Mouse (Mus musculus): ENCODE results near the gene Katnal1. TPM values are rescaled to one million over a fixed set of nuclear protein-coding genes. Genes with fewer than 3 reads are reported as not detected.

Katnal1 gene
- 1.0 and 1.2 TPM in 2 replicates for polyA plus RNA-seq (2012)

GRCm38 (mm10) chr5:148929116-148929449, at the start of gene Katnal1:
TSS of gene Katnal1 (minus strand) at chr5:148929320.
- H3K4me3 ChIP-seq (replicated peaks): peak within 1 kb of the TSS; percentile 87
- H3K36me3 ChIP-seq (ENCODE audit: control insufficient read depth): peaks cover 44% of the 10 kb centered on the region
- peaks cover 83% of the 10 kb centered on the region for H3K4me1 ChIP-seq (ENCODE audit: control insufficient read depth)
- no peaks in the 10 kb centered on the region for H3K27me3 ChIP-seq (ENCODE audit: control insufficient read depth)
- no peak for TF ChIP-seq GATA1 (IDR thresholded peaks at IDR 0.05; ENCODE audit: low read length)
- no peak for TF ChIP-seq TAL1 (IDR thresholded peaks at IDR 0.05; ENCODE audit: low read length)
- H3K9me3 ChIP-seq (ENCODE audit: control insufficient read depth, low read length): peaks cover 23% of the 10 kb centered on the region

DNA sequence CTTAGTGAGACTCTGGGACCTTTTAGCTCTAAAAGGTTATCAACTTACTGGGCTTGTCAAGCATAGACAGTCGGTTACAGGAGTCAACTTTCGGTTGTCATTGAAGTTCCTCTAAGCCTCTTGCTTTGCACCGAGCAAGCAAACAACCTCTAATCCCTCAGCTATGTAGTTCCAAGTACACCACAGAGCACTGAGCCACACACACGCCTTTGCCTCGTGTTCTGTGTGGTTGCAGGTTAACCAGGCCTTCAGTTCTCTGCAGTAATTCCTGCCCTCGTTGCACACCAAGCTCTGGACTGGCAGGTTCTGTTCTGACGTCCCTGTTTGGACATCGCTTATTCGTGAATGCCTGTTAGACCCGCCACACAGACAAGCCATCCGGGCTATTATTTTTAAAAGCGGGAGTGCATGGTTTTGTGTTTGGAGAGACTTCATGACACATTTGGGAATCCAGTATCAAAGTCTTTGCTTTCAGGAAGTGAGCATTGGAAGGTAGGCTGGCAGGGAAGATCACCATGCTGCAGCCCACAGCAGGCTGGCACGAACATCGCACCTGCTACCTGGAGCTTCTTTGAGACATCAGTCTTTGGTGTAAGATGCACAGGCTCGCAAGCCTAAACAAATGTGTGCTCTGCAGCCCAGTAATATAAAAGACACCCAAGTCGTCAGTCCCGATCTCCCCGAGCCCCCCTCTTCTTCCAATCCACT, 49.5 kb upstream of the Katnal1 start:
- no peaks in the 10 kb centered on the region for H3K36me3 ChIP-seq (ENCODE audit: control insufficient read depth)
- no peaks in the 10 kb centered on the region for H3K27me3 ChIP-seq (ENCODE audit: control insufficient read depth)
- peaks cover 23% of the 10 kb centered on the region for H3K4me1 ChIP-seq (ENCODE audit: control insufficient read depth)
- no peak for TF ChIP-seq TAL1 (IDR thresholded peaks at IDR 0.05; ENCODE audit: low read length)
- TF ChIP-seq GATA1 (IDR thresholded peaks at IDR 0.05; ENCODE audit: low read length): no peak
- peaks cover 7% of the 10 kb centered on the region for H3K9me3 ChIP-seq (ENCODE audit: control insufficient read depth, low read length)
- H3K4me3 ChIP-seq (replicated peaks): no peak overlapping the region

DNA sequence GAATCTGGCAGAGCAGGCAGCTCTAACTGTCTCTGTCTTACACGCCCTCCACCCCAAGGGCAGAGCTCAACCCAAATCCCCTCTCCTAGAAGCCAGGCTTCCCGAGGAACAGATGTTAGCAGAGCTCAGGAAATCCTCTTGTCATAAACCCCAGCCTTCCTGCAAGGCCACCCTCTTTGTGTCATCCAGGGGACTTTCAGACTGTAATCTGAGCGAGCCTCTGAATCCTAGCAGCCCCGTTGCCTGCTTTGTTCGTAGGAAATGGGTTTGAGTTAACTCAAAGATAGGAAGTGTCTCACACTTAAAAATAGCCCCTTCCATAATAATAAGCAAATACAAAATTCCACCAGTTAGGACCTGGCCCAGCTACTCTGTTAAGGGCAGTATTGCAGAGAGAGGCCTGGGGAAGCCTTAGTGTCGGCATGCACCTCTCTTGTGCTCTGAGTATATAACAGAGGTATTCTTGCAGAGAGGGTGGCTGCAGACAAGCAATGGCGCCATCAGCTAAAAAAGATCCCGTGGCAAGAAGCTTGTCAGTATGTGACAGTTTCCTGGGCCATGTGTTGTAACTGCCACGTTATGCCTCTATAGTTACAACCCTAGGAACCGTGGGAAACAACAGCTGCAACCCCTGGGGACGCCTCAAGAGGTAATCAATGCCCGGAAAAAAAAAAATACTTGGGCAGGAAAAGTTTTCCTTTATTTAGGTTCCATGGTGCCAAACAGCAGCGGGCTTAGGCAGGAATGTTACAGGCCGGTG, 48.8 kb upstream of the Katnal1 start:
- Histone ChIP-seq H3K4me1 (ENCODE audit: control insufficient read depth) (peaks cover 26% of the 10 kb centered on the region), H3K4me3 (replicated peaks) (no peak overlapping the region), H3K36me3 (ENCODE audit: control insufficient read depth) (no peaks in the 10 kb centered on the region), H3K27me3 (ENCODE audit: control insufficient read depth) (no peaks in the 10 kb centered on the region; the same call in 1 of the 2 replicates), H3K9me3 (ENCODE audit: control insufficient read depth, low read length) (peaks cover 3% of the 10 kb centered on the region)
- TF ChIP-seq GATA1 (IDR thresholded peaks at IDR 0.05; ENCODE audit: low read length): no peak
- no peak for TF ChIP-seq TAL1 (IDR thresholded peaks at IDR 0.05; ENCODE audit: low read length)

DNA sequence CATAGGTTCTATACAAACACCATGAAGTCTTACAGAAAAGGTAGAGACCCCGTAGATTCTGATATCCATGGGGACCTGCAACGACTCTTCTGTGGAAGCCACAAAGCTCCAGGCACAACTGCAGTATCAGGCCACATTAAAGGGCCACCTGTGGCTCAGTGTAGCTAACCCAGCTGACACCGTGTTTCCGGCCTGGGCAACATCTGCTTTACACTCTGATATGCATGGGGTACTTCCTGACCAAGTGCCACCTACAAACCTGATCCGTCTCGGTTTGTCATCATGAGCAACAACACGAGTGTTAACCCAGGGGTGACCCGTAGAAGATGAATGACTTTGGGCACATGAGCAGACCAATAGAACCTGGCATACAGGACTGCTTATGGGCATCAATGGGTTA, 47.8 kb upstream of the Katnal1 start:
- peaks cover 26% of the 10 kb centered on the region for H3K4me1 ChIP-seq (ENCODE audit: control insufficient read depth)
- peaks cover 2% of the 10 kb centered on the region; the same call in 1 of the 2 replicates for H3K9me3 ChIP-seq (ENCODE audit: control insufficient read depth, low read length)

DNA sequence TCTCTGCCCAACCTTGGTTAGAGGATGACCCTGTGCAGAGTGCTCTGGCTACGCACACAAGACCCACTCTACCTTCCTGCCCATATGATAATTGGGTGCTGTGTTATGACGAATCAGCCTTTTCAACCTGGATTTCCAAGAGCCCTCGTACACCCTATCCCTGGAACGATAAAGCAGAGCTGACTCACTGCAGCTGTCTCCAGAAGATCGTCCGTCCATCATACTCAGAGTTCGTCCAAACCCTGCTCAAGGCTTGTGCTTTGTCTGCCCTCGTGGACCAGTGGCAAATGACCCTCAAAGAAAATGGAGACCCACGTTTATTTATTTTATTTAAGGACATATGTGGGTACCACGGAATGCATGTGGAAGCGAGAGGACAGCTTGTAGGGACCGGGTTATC, 45.9 kb upstream of the Katnal1 start:
- H3K27me3 ChIP-seq (ENCODE audit: control insufficient read depth): no peaks in the 10 kb centered on the region; the same call in 1 of the 2 replicates
- peaks cover 32% of the 10 kb centered on the region for H3K4me1 ChIP-seq (ENCODE audit: control insufficient read depth)
- no peaks in the 10 kb centered on the region for H3K36me3 ChIP-seq (ENCODE audit: control insufficient read depth)
- no peaks in the 10 kb centered on the region for H3K9me3 ChIP-seq (ENCODE audit: control insufficient read depth, low read length)
- H3K4me3 ChIP-seq (replicated peaks): no peak overlapping the region
- TF ChIP-seq GATA1 (IDR thresholded peaks at IDR 0.05; ENCODE audit: low read length): no peak
- TF ChIP-seq TAL1 (IDR thresholded peaks at IDR 0.05; ENCODE audit: low read length): no peak

More for the DNA sequence above, 47.8 kb upstream of the Katnal1 start:
- Histone ChIP-seq H3K27me3 (ENCODE audit: control insufficient read depth) (no peaks in the 10 kb centered on the region; the same call in 1 of the 2 replicates), H3K4me3 (replicated peaks) (no peak overlapping the region), H3K36me3 (ENCODE audit: control insufficient read depth) (no peaks in the 10 kb centered on the region)
- TF ChIP-seq TAL1 (IDR thresholded peaks at IDR 0.05; ENCODE audit: low read length) (no peak), GATA1 (IDR thresholded peaks at IDR 0.05; ENCODE audit: low read length) (no peak)

DNA sequence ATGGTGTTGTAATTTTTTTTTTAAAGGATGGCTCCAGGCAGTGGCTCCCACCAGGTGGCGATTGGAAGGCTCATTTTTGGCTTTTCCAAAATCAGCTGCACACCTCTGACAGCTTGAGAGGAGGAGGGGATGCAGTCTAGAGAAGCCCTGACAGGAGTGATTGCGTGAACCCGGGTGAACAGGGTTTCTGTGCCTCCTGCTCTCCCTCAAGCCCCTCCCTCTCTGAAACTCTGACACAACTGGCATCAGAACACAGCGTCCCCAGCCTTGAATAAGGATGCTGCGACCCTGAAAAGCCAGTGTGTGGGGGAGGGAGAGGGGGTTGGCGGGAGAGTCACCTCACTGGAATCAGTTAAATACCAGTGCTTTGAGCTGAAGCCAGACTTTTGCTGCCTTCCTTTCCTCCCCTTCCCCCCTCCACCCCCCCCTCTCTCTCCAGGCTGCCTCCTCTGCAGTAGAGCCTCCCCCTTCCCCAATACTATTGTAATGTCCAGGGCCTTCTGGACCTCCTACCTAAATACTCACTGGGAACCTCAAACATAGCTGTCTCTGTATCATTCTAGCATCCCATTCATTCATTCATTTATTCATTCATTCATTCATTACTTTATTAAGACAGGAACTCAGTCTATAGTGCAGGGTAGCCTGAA, 44.0 kb upstream of the Katnal1 start:
- Histone ChIP-seq H3K9me3 (ENCODE audit: control insufficient read depth, low read length) (no peaks in the 10 kb centered on the region), H3K4me3 (replicated peaks) (no peak overlapping the region), H3K4me1 (ENCODE audit: control insufficient read depth) (peaks cover 37% of the 10 kb centered on the region), H3K27me3 (ENCODE audit: control insufficient read depth) (no peaks in the 10 kb centered on the region; the same call in 1 of the 2 replicates), H3K36me3 (ENCODE audit: control insufficient read depth) (no peaks in the 10 kb centered on the region)
- TF ChIP-seq TAL1 (IDR thresholded peaks at IDR 0.05; ENCODE audit: low read length) (no peak), GATA1 (IDR thresholded peaks at IDR 0.05; ENCODE audit: low read length) (no peak)

- no peaks in the 10 kb centered on the region for H3K36me3 ChIP-seq (ENCODE audit: control insufficient read depth)
- no peak for TF ChIP-seq GATA1 (IDR thresholded peaks at IDR 0.05; ENCODE audit: low read length)
- TF ChIP-seq TAL1 (IDR thresholded peaks at IDR 0.05; ENCODE audit: low read length): no peak
- H3K4me3 ChIP-seq (replicated peaks): no peak overlapping the region
- H3K4me1 ChIP-seq (ENCODE audit: control insufficient read depth): peaks cover 40% of the 10 kb centered on the region
- H3K9me3 ChIP-seq (ENCODE audit: control insufficient read depth, low read length): no peaks in the 10 kb centered on the region
- no peaks in the 10 kb centered on the region; the same call in 1 of the 2 replicates for H3K27me3 ChIP-seq (ENCODE audit: control insufficient read depth)
These were observed 43.0 kb upstream of the Katnal1 start for GRCm38 (mm10) chr5:148972167-148972566.

- Histone ChIP-seq H3K27me3 (ENCODE audit: control insufficient read depth) (no peaks in the 10 kb centered on the region; the same call in 1 of the 2 replicates), H3K36me3 (ENCODE audit: control insufficient read depth) (no peaks in the 10 kb centered on the region), H3K4me1 (ENCODE audit: control insufficient read depth) (peaks cover 65% of the 10 kb centered on the region), H3K9me3 (ENCODE audit: control insufficient read depth, low read length) (no peaks in the 10 kb centered on the region), H3K4me3 (replicated peaks) (no peak overlapping the region)
- TF ChIP-seq GATA1 (IDR thresholded peaks at IDR 0.05; ENCODE audit: low read length): no peak
- no peak for TF ChIP-seq TAL1 (IDR thresholded peaks at IDR 0.05; ENCODE audit: low read length)
These were observed 40.5 kb upstream of the Katnal1 start for GRCm38 (mm10) chr5:148969648-148970047.

Measured in erythroblast, embryonic 14.5 days (primary cell).